Mouse (Mus musculus) megakaryocyte progenitor cell, adult 5-6 weeks (primary cell): Measurements from ENCODE around the gene Depp1. TPM values are rescaled to one million over a fixed set of nuclear protein-coding genes. Genes with fewer than 3 reads are reported as not detected.

ENCODE experiments used
- ATAC-seq: replicated peaks from 2 replicates; pipeline ENCODE4 v1.8.0; 2016; ENCODE audit warnings: mild to moderate bottlenecking, moderate TSS enrichment, inconsistent platforms; ENCODE audit not compliant: poor library complexity
- total RNA-seq, 2 experiments: library from RNA; stranded (forward) in 1 of 2; stranded (reverse) in 1 of 2; fragments of 157-497, 149-512 nt in 1 of 2; fragments of 200-1000 nt in 1 of 2; gene quantifications; 2 replicates each; pipeline versions ENCODE4 v1.2.3 to v1.2.4; 2015 to 2017

Depp1 gene
- total RNA-seq, 2 experiments from 2014 or later = 0.08 to 0.44 TPM

GRCm38 (mm10) chr6:116647763-116648162, 2.6 kb upstream of the Depp1 start:
- no peak for ATAC-seq

GRCm38 (mm10) chr6:116649811-116650210, 598 bp upstream of the Depp1 start:
- 0 out of 2 replicates have a peak, but pooled peaks have one; percentile 17 for ATAC-seq

- ATAC-seq = peak; percentile 24
These were observed 1.2 kb downstream of the Depp1 start for GRCm38 (mm10) chr6:116651437-116652118.

- no peak for ATAC-seq
These were observed 2.8 kb downstream of the Depp1 start for GRCm38 (mm10) chr6:116653191-116653590.

GRCm38 (mm10) chr6:116653684-116654454, 3.5 kb downstream of the Depp1 start:
- peak; percentile 69 for ATAC-seq

GRCm38 (mm10) chr6:116663364-116663763, 13.0 kb downstream of the Depp1 start:
- no peak for ATAC-seq

GRCm38 (mm10) chr6:116664031-116664430, 13.6 kb downstream of the Depp1 start:
- ATAC-seq = peak; percentile 89

GRCm38 (mm10) chr6:116664830-116665229, 14.4 kb downstream of the Depp1 start:
- no peak for ATAC-seq

- ATAC-seq = peak; percentile 38; the same call in 1 of the 2 replicates
These were observed 15.8 kb downstream of the Depp1 start for GRCm38 (mm10) chr6:116666085-116666750.

- no peak for ATAC-seq
These were observed 16.5 kb downstream of the Depp1 start for GRCm38 (mm10) chr6:116666892-116667291.

- no peak for ATAC-seq
These were observed 17.0 kb downstream of the Depp1 start for GRCm38 (mm10) chr6:116667382-116667781.

- peak; percentile 20 for ATAC-seq
These were observed 18.5 kb downstream of the Depp1 start for GRCm38 (mm10) chr6:116668682-116669470.

- ATAC-seq = no peak
These were observed 19.7 kb downstream of the Depp1 start for GRCm38 (mm10) chr6:116670144-116670543.

- ATAC-seq = no peak
These were observed 20.6 kb downstream of the Depp1 start for GRCm38 (mm10) chr6:116671031-116671430.

- ATAC-seq = no peak
These were observed 21.4 kb downstream of the Depp1 start for GRCm38 (mm10) chr6:116671768-116672167.

- ATAC-seq = no peak
These were observed 21.9 kb downstream of the Depp1 start for GRCm38 (mm10) chr6:116672349-116672748.

GRCm38 (mm10) chr6:116673471-116674282, 23.3 kb downstream of the Depp1 start, which contains the start of gene Rassf4:
Gene Rassf4 (minus strand): TSS chr6:116673952.
- peak; percentile 67 for ATAC-seq

GRCm38 (mm10) chr6:116674283-116674886, 24.0 kb downstream of the Depp1 start:
- peak; percentile 17; the same call in 1 of the 2 replicates for ATAC-seq

- ATAC-seq = no peak
These were observed 26.0 kb downstream of the Depp1 start for GRCm38 (mm10) chr6:116676355-116676913.
